Mouse (Mus musculus): Measurements from ENCODE around the gene Gnb2. TPM values are rescaled to one million over a fixed set of nuclear protein-coding genes. Genes with fewer than 3 reads are reported as not detected.
A peak's percentile ranks its signal among the peaks of the same experiment; 100 is the strongest.

Gene Gnb2
- polyA plus RNA-seq, 1 experiment from 2014 or later = 244 TPM

- peaks cover 59% of the 10 kb centered on the region for H3K36me3 ChIP-seq
- no peaks in the 10 kb centered on the region for H3K9me3 ChIP-seq (replicated peaks)
- H3K4me2 ChIP-seq = no peak overlapping the region
- 78% methylated on average over 22 of the region's 22 CpGs for WGBS
- H3K27me3 ChIP-seq = no peaks in the 10 kb centered on the region
- peaks cover 47% of the 10 kb centered on the region for H3K4me1 ChIP-seq (replicated peaks)
- H3K4me3 ChIP-seq = no peak overlapping the region
- no peak overlapping the region for H3K27ac ChIP-seq
- no peak overlapping the region for H3K9ac ChIP-seq
- ATAC-seq (replicated peaks; ENCODE audit: insufficient number of reproducible peaks, insufficient read depth, low FRiP score, low read depth) = no peak
Measured at GRCm38 (mm10) chr5:137528247-137528968, 4.9 kb downstream of the Gnb2 start.

GRCm38 (mm10) chr5:137527413-137527812 is 5.9 kb downstream of the Gnb2 start:
- Histone ChIP-seq H3K9me3 (replicated peaks) (no peaks in the 10 kb centered on the region), H3K27me3 (no peaks in the 10 kb centered on the region), H3K4me2 (no peak overlapping the region), H3K27ac (no peak overlapping the region), H3K36me3 (peaks cover 69% of the 10 kb centered on the region), H3K4me1 (replicated peaks) (peaks cover 47% of the 10 kb centered on the region), H3K4me3 (no peak overlapping the region), H3K9ac (no peak overlapping the region)
- no peak for ATAC-seq (replicated peaks; ENCODE audit: insufficient number of reproducible peaks, insufficient read depth, low FRiP score, low read depth)
- 71% methylated on average over 1 of the region's 1 CpGs for WGBS

- Histone ChIP-seq H3K4me1 (replicated peaks) (peaks cover 47% of the 10 kb centered on the region), H3K9ac (peak overlapping the region; percentile 7; the same call in 1 of the 2 replicates), H3K36me3 (peaks cover 79% of the 10 kb centered on the region), H3K4me3 (no peak overlapping the region), H3K4me2 (no peak overlapping the region), H3K27me3 (no peaks in the 10 kb centered on the region), H3K27ac (peak overlapping the region; percentile 41), H3K9me3 (replicated peaks) (no peaks in the 10 kb centered on the region)
- ATAC-seq (replicated peaks; ENCODE audit: insufficient number of reproducible peaks, insufficient read depth, low FRiP score, low read depth) = no peak
- 45% methylated on average over 16 of the region's 16 CpGs for WGBS
Measured at GRCm38 (mm10) chr5:137526192-137526936, 6.9 kb downstream of the Gnb2 start.

- Histone ChIP-seq H3K4me2 (no peak overlapping the region), H3K4me3 (no peak overlapping the region)
- ATAC-seq (replicated peaks; ENCODE audit: insufficient number of reproducible peaks, insufficient read depth, low FRiP score, low read depth) = no peak
Measured at GRCm38 (mm10) chr5:137525511-137525910, 7.8 kb downstream of the Gnb2 start.

GRCm38 (mm10) chr5:137524671-137525070 is 8.6 kb downstream of the Gnb2 start:
- WGBS = 82% methylated on average over 13 of the region's 13 CpGs
- Histone ChIP-seq H3K4me3 (no peak overlapping the region), H3K36me3 (peaks cover 95% of the 10 kb centered on the region), H3K27ac (no peak overlapping the region), H3K9ac (no peak overlapping the region), H3K27me3 (no peaks in the 10 kb centered on the region), H3K4me1 (replicated peaks) (peaks cover 31% of the 10 kb centered on the region), H3K4me2 (no peak overlapping the region), H3K9me3 (replicated peaks) (no peaks in the 10 kb centered on the region)
- ATAC-seq (replicated peaks; ENCODE audit: insufficient number of reproducible peaks, insufficient read depth, low FRiP score, low read depth) = no peak

More at GRCm38 (mm10) chr5:137525511-137525910, 7.8 kb downstream of the Gnb2 start:
- no peak overlapping the region for H3K9ac ChIP-seq
- WGBS = 76% methylated on average over 16 of the region's 16 CpGs
- H3K27me3 ChIP-seq = no peaks in the 10 kb centered on the region
- H3K9me3 ChIP-seq (replicated peaks) = no peaks in the 10 kb centered on the region
- peaks cover 40% of the 10 kb centered on the region for H3K4me1 ChIP-seq (replicated peaks)
- H3K27ac ChIP-seq = no peak overlapping the region
- peaks cover 88% of the 10 kb centered on the region for H3K36me3 ChIP-seq

GRCm38 (mm10) chr5:137524251-137524515 is 9.1 kb downstream of the Gnb2 start:
- Histone ChIP-seq H3K4me3 (no peak overlapping the region), H3K27me3 (no peaks in the 10 kb centered on the region), H3K9ac (no peak overlapping the region), H3K4me2 (no peak overlapping the region), H3K9me3 (replicated peaks) (no peaks in the 10 kb centered on the region), H3K27ac (no peak overlapping the region), H3K4me1 (replicated peaks) (peaks cover 26% of the 10 kb centered on the region), H3K36me3 (peaks cover 95% of the 10 kb centered on the region)
- 84% methylated on average over 8 of the region's 8 CpGs for WGBS
- no peak for ATAC-seq (replicated peaks; ENCODE audit: insufficient number of reproducible peaks, insufficient read depth, low FRiP score, low read depth)

- Histone ChIP-seq H3K27ac (no peak overlapping the region), H3K4me1 (replicated peaks) (peaks cover 22% of the 10 kb centered on the region), H3K9ac (no peak overlapping the region), H3K9me3 (replicated peaks) (no peaks in the 10 kb centered on the region), H3K27me3 (no peaks in the 10 kb centered on the region), H3K4me3 (no peak overlapping the region), H3K36me3 (peaks cover 95% of the 10 kb centered on the region), H3K4me2 (no peak overlapping the region)
- WGBS = 82% methylated on average over 25 of the region's 25 CpGs
- no peak for ATAC-seq (replicated peaks; ENCODE audit: insufficient number of reproducible peaks, insufficient read depth, low FRiP score, low read depth)
Measured at GRCm38 (mm10) chr5:137523396-137524250, 9.7 kb downstream of the Gnb2 start.

- Histone ChIP-seq H3K27ac (no peak overlapping the region), H3K9ac (no peak overlapping the region), H3K27me3 (no peaks in the 10 kb centered on the region), H3K4me3 (no peak overlapping the region), H3K4me2 (no peak overlapping the region), H3K9me3 (replicated peaks) (no peaks in the 10 kb centered on the region), H3K36me3 (peaks cover 90% of the 10 kb centered on the region), H3K4me1 (replicated peaks) (peaks cover 16% of the 10 kb centered on the region)
- 78% methylated on average over 11 of the region's 11 CpGs for WGBS
- no peak for ATAC-seq (replicated peaks; ENCODE audit: insufficient number of reproducible peaks, insufficient read depth, low FRiP score, low read depth)
Measured at GRCm38 (mm10) chr5:137522711-137523110, 10.6 kb downstream of the Gnb2 start.

GRCm38 (mm10) chr5:137521861-137522260 is 11.4 kb downstream of the Gnb2 start:
- no peak overlapping the region for H3K4me3 ChIP-seq
- no peak overlapping the region for H3K9ac ChIP-seq
- H3K27ac ChIP-seq = no peak overlapping the region
- ATAC-seq (replicated peaks; ENCODE audit: insufficient number of reproducible peaks, insufficient read depth, low FRiP score, low read depth) = no peak
- no peaks in the 10 kb centered on the region for H3K27me3 ChIP-seq
- WGBS = 80% methylated on average over 9 of the region's 9 CpGs
- H3K4me2 ChIP-seq = no peak overlapping the region
- peaks cover 13% of the 10 kb centered on the region for H3K4me1 ChIP-seq (replicated peaks)
- H3K36me3 ChIP-seq = peaks cover 83% of the 10 kb centered on the region
- H3K9me3 ChIP-seq (replicated peaks) = no peaks in the 10 kb centered on the region

- 91% methylated on average over 27 of the region's 27 CpGs for WGBS
Measured at GRCm38 (mm10) chr5:137519691-137520550, 13.4 kb downstream of the Gnb2 start.

More at GRCm38 (mm10) chr5:137519691-137520550, 13.4 kb downstream of the Gnb2 start:
- Histone ChIP-seq H3K36me3 (peaks cover 67% of the 10 kb centered on the region), H3K4me2 (no peak overlapping the region), H3K27ac (no peak overlapping the region), H3K9ac (no peak overlapping the region), H3K9me3 (replicated peaks) (no peaks in the 10 kb centered on the region), H3K27me3 (no peaks in the 10 kb centered on the region), H3K4me1 (replicated peaks) (peaks cover 4% of the 10 kb centered on the region), H3K4me3 (no peak overlapping the region)
- no peak for ATAC-seq (replicated peaks; ENCODE audit: insufficient number of reproducible peaks, insufficient read depth, low FRiP score, low read depth)
